Mouse (Mus musculus) ovary, adult 2 months (tissue): Measurements from ENCODE around the gene Cd59b. TPM values are rescaled to one million over a fixed set of nuclear protein-coding genes. Genes with fewer than 3 reads are reported as not detected.

Experiments
- polyA plus RNA-seq: library from polyadenylated mRNA; depleted of rRNA; stranded (reverse); fragments of >200 nt; gene quantifications from 2 replicates; pipeline ENCODE4 v1.2.3, GENCODE M21; 2012; rRNA removed

Cd59b gene
- polyA plus RNA-seq, result 3.4 and 8.8 TPM in 2 replicates

GRCm38 (mm10) chr2:104069704-104070185, at the start of gene Cd59b:
TSS of gene Cd59b (plus strand) at chr2:104069849.

GRCm38 (mm10) chr2:104027458-104028138, 42.1 kb upstream of the Cd59b start, which contains the start of gene Fbxo3:
TSS of gene Fbxo3 (plus strand) at chr2:104027721.

GRCm38 (mm10) chr2:104028139-104028723, 41.4 kb upstream of the Cd59b start, which contains the start of gene 4931422A03Rik:
TSS of gene 4931422A03Rik (minus strand) at chr2:104028361.

GRCm38 (mm10) chr2:104065526-104065925, 4.1 kb upstream of the Cd59b start, which contains the start of gene Gm10912:
TSS of gene Gm10912 (plus strand) at chr2:104065826.

GRCm38 (mm10) chr2:104068450-104068849, 1.2 kb upstream of the Cd59b start, which contains the start of gene Gm10799:
TSS of gene Gm10799 (minus strand) at chr2:104068550.

GRCm38 (mm10) chr2:104095741-104096213, 26.1 kb downstream of the Cd59b start, which contains the start of gene Cd59a:
TSS of gene Cd59a (plus strand) at chr2:104095801.

GRCm38 (mm10) chr2:104122505-104123378, 53.1 kb downstream of the Cd59b start, which contains the start of gene A930018P22Rik:
TSS of gene A930018P22Rik (plus strand) at chr2:104122769.

Other genes with a start within 250 kb of the Cd59b start
- 21.1 and 26.4 TPM in 2 replicates for gene Lmo2, start 111.9 kb upstream of the Cd59b start, polyA plus RNA-seq
- gene Fbxo3, start 42.1 kb upstream of the Cd59b start, polyA plus RNA-seq, result 14.7 and 21.4 TPM in 2 replicates
- not detected in 2 replicates for gene 4931422A03Rik, start 41.5 kb upstream of the Cd59b start, polyA plus RNA-seq
- 0.09 TPM in 1 of 2 replicates, not detected in the other for gene Gm10912, start 4.0 kb upstream of the Cd59b start, polyA plus RNA-seq
- not detected in 2 replicates for gene Gm10799, start 1.3 kb upstream of the Cd59b start, polyA plus RNA-seq
- gene Cd59a, start 26.0 kb downstream of the Cd59b start, polyA plus RNA-seq, result 12.8 and 16.2 TPM in 2 replicates
- gene A930018P22Rik, start 52.9 kb downstream of the Cd59b start, polyA plus RNA-seq, result 0.74 and 1.2 TPM in 2 replicates